Mouse (Mus musculus) MEL (cell line): ENCODE results near the gene Gm15217. TPM values are rescaled to one million over a fixed set of nuclear protein-coding genes. Genes with fewer than 3 reads are reported as not detected.

Experiments used
- DNase-seq: peaks from one replicate; pipeline ENCODE4 v3.0.0; 2011; ENCODE audit warnings: low read depth, low spot score
- H3K27ac ChIP-seq: 2 replicates; pipeline ENCODE4 v1.5.1; 2012; ENCODE audit warnings: low read depth, mild to moderate bottlenecking, control low read depth, low read length, moderate library complexity; ENCODE audit not compliant: control insufficient read depth
- H3K27me3 ChIP-seq, 2 experiments: fragments of 150-350 bp in 1 of 2; sonication (generic) in 1 of 2; 2 replicates each; pipeline ENCODE4 v1.6.1; 2012; ENCODE audit warnings: low read length in 2 of 2, mild to moderate bottlenecking in 2 of 2, improper control_type of control experiment in 1 of 2, moderate library complexity in 1 of 2; ENCODE audit not compliant: insufficient read depth in 2 of 2, control insufficient read depth in 1 of 2
- H3K36me3 ChIP-seq, 2 experiments: 2 replicates each; pipeline ENCODE4 v1.6.1; 2012 to 2014; ENCODE audit warnings: low read length in 2 of 2, improper control_type of control experiment in 1 of 2, inconsistent platforms in 1 of 2, mild to moderate bottlenecking in 1 of 2; ENCODE audit not compliant: insufficient read depth in 2 of 2, control insufficient read depth in 1 of 2
- H3K4me1 ChIP-seq, 2 experiments: fragments of 150-350 bp in 1 of 2; sonication (generic) in 1 of 2; 2 replicates each; pipeline ENCODE4 v1.6.1; 2012; ENCODE audit warnings: low read length in 2 of 2, improper control_type of control experiment in 1 of 2, mild to moderate bottlenecking in 1 of 2; ENCODE audit not compliant: insufficient read depth in 2 of 2, control insufficient read depth in 1 of 2
- H3K4me3 ChIP-seq, 2 experiments: fragments of 150-350 bp in 1 of 2; sonication (generic) in 1 of 2; 2 replicates each; pipeline ENCODE4 v1.5.1; 2012; ENCODE audit warnings: low read depth in 2 of 2, low read length in 2 of 2, mild to moderate bottlenecking in 2 of 2, moderate library complexity in 2 of 2, control low read depth in 1 of 2, improper control_type of control experiment in 1 of 2; ENCODE audit not compliant: control insufficient read depth in 1 of 2, insufficient read depth in 1 of 2
- H3K79me2 ChIP-seq: 2 replicates; pipeline ENCODE4 v1.6.1; 2012; ENCODE audit warnings: mild to moderate bottlenecking, low read length, moderate library complexity; ENCODE audit not compliant: control insufficient read depth, poor library complexity, insufficient read depth
- H3K9ac ChIP-seq: 2 replicates; pipeline ENCODE4 v1.6.1; 2012; ENCODE audit warnings: low read depth, mild to moderate bottlenecking, control low read depth, low read length, moderate library complexity; ENCODE audit not compliant: control insufficient read depth, poor library complexity, severe bottlenecking
- H3K9me3 ChIP-seq: fragments of 150-350 bp; sonication (generic); replicated peaks from 2 replicates; pipeline ENCODE4 v1.6.1; 2012; ENCODE audit warnings: mild to moderate bottlenecking, low read length, improper control_type of control experiment, moderate library complexity; ENCODE audit not compliant: insufficient read depth
- BHLHE40 ChIP-seq: IDR thresholded peaks from 2 replicates; pipeline ENCODE4 v1.6.1; 2012; ENCODE audit warnings: low read depth, mild to moderate bottlenecking, inconsistent platforms, low read length, improper control_type of control experiment, borderline replicate concordance
- CHD1 ChIP-seq: IDR thresholded peaks from 2 replicates; pipeline ENCODE4 v1.6.1; 2012; ENCODE audit warnings: low read depth, mild to moderate bottlenecking, inconsistent platforms, low read length, improper control_type of control experiment
- CTCF ChIP-seq, 3 experiments: IDR thresholded peaks in 2 of 3; conservative IDR thresholded peaks in 1 of 3; 2 replicates each; pipeline ENCODE4 v1.5.1; 2011 to 2012; ENCODE audit warnings: low read length in 3 of 3, low read depth in 2 of 3, mild to moderate bottlenecking in 2 of 3, improper control_type of control experiment in 1 of 3, inconsistent platforms in 1 of 3, mixed read lengths in 1 of 3, moderate library complexity in 1 of 3; ENCODE audit not compliant: control insufficient read depth in 1 of 3, insufficient read depth in 1 of 3, poor library complexity in 1 of 3, severe bottlenecking in 1 of 3
- EP300 ChIP-seq, 2 experiments: IDR thresholded peaks; 2 replicates each; pipeline ENCODE4 v1.6.1; 2011; ENCODE audit warnings: improper control_type of control experiment in 2 of 2, low read length in 2 of 2, low read depth in 1 of 2, mild to moderate bottlenecking in 1 of 2
- ETS1 ChIP-seq: IDR thresholded peaks from 2 replicates; pipeline ENCODE4 v1.6.1; 2012; ENCODE audit warnings: low read depth, mild to moderate bottlenecking, inconsistent platforms, low read length, improper control_type of control experiment, moderate library complexity
- GABPA ChIP-seq: IDR thresholded peaks from 2 replicates; pipeline ENCODE4 v1.6.1; 2012; ENCODE audit warnings: low read depth, mild to moderate bottlenecking, inconsistent platforms, low read length, improper control_type of control experiment, moderate library complexity
- GATA1 ChIP-seq: IDR thresholded peaks from 2 replicates; pipeline ENCODE4 v1.6.1; 2011; ENCODE audit warnings: low read depth, low read length, improper control_type of control experiment
- JUND ChIP-seq: IDR thresholded peaks from 2 replicates; pipeline ENCODE4 v1.6.1; 2011; ENCODE audit warnings: low read depth, mild to moderate bottlenecking, improper control_type of control experiment, low read length
- MAFK ChIP-seq: IDR thresholded peaks from 2 replicates; pipeline ENCODE4 v1.6.1; 2011; ENCODE audit warnings: low read depth, mild to moderate bottlenecking, low read length, improper control_type of control experiment, borderline replicate concordance
- MAZ ChIP-seq: IDR thresholded peaks from 2 replicates; pipeline ENCODE4 v1.6.1; 2012; ENCODE audit warnings: low read depth, mild to moderate bottlenecking, inconsistent platforms, low read length, improper control_type of control experiment
- MEF2A ChIP-seq: IDR thresholded peaks from 2 replicates; pipeline ENCODE4 v1.6.1; 2014; ENCODE audit warnings: low read depth, mild to moderate bottlenecking, inconsistent platforms, low read length, improper control_type of control experiment; ENCODE audit not compliant: poor library complexity, insufficient replicate concordance, severe bottlenecking; ENCODE audit errors: extremely low read depth
- MXI1 ChIP-seq: IDR thresholded peaks from 2 replicates; pipeline ENCODE4 v1.6.1; 2011; ENCODE audit warnings: mild to moderate bottlenecking, low read depth, low read length, improper control_type of control experiment
- POLR2A ChIP-seq, 2 experiments: IDR thresholded peaks; 2 replicates each; pipeline ENCODE4 v1.6.1; 2011 to 2012; ENCODE audit warnings: low read length in 2 of 2, mild to moderate bottlenecking in 2 of 2, control low read depth in 1 of 2, improper control_type of control experiment in 1 of 2, low read depth in 1 of 2, moderate library complexity in 1 of 2; ENCODE audit not compliant: control insufficient read depth in 1 of 2, insufficient read depth in 1 of 2, poor library complexity in 1 of 2
- POLR2AphosphoS2 ChIP-seq: IDR thresholded peaks from 2 replicates; pipeline ENCODE4 v1.6.1; 2011; ENCODE audit warnings: low read length, improper control_type of control experiment
- POLR2AphosphoS5 ChIP-seq: IDR thresholded peaks from 2 replicates; pipeline ENCODE4 v1.6.1; 2012; ENCODE audit warnings: low read depth, borderline replicate concordance, mild to moderate bottlenecking, inconsistent platforms, low read length, moderate library complexity, mixed read lengths
- RAD21 ChIP-seq: IDR thresholded peaks from 2 replicates; pipeline ENCODE4 v1.6.1; 2011; ENCODE audit warnings: mild to moderate bottlenecking, low read depth, low read length, improper control_type of control experiment
- RCOR1 ChIP-seq: IDR thresholded peaks from 2 replicates; pipeline ENCODE4 v1.6.1; 2012; ENCODE audit warnings: low read depth, mild to moderate bottlenecking, inconsistent platforms, low read length, improper control_type of control experiment
- TAL1 ChIP-seq: IDR thresholded peaks from 2 replicates; pipeline ENCODE4 v1.6.1; 2012; ENCODE audit warnings: mild to moderate bottlenecking, inconsistent platforms, low read length, moderate library complexity, mixed read lengths
- TCF12 ChIP-seq: IDR thresholded peaks from 2 replicates; pipeline ENCODE4 v1.6.1; 2014; ENCODE audit warnings: low read depth, mild to moderate bottlenecking, inconsistent platforms, low read length, improper control_type of control experiment, moderate library complexity
- USF2 ChIP-seq, 2 experiments: IDR thresholded peaks; 2 replicates each; pipeline ENCODE4 v1.6.1; 2011 to 2012; ENCODE audit warnings: improper control_type of control experiment in 2 of 2, low read length in 2 of 2, borderline replicate concordance in 1 of 2, inconsistent platforms in 1 of 2, low read depth in 1 of 2, mild to moderate bottlenecking in 1 of 2; ENCODE audit not compliant: insufficient read depth in 1 of 2
- ZC3H11A ChIP-seq: IDR thresholded peaks from 2 replicates; pipeline ENCODE4 v1.6.1; 2012; ENCODE audit warnings: low read depth, mild to moderate bottlenecking, inconsistent platforms, low read length, improper control_type of control experiment
- ZKSCAN1 ChIP-seq: IDR thresholded peaks from 2 replicates; pipeline ENCODE4 v1.6.1; 2012; ENCODE audit warnings: low read depth, mild to moderate bottlenecking, inconsistent platforms, low read length, improper control_type of control experiment, moderate library complexity
- ZNF384 ChIP-seq: IDR thresholded peaks from 2 replicates; pipeline ENCODE4 v1.6.1; 2012; ENCODE audit warnings: low read depth, mild to moderate bottlenecking, inconsistent platforms, low read length, improper control_type of control experiment
- polyA plus RNA-seq, 2 experiments: library from polyadenylated mRNA; stranded (reverse) in 1 of 2; unstranded in 1 of 2; fragments of >175 nt in 1 of 2; fragments of >200 nt in 1 of 2; gene quantifications; 2 replicates each; pipeline versions ENCODE4 v1.2.1 to v1.2.4; 2012; ENCODE audit warnings: low replicate concordance in 2 of 2, low read depth in 1 of 2; ENCODE audit not compliant: insufficient read length in 2 of 2, insufficient read depth in 1 of 2, missing spikeins in 1 of 2
- total RNA-seq: library from RNA; depleted of rRNA; stranded (reverse); fragments of 300-350 nt; gene quantifications from 2 replicates; pipeline ENCODE4 v1.2.3, GENCODE M21; 2012

Gene Gm15217
- total and polyA plus RNA-seq, 3 experiments: not detected

DNA sequence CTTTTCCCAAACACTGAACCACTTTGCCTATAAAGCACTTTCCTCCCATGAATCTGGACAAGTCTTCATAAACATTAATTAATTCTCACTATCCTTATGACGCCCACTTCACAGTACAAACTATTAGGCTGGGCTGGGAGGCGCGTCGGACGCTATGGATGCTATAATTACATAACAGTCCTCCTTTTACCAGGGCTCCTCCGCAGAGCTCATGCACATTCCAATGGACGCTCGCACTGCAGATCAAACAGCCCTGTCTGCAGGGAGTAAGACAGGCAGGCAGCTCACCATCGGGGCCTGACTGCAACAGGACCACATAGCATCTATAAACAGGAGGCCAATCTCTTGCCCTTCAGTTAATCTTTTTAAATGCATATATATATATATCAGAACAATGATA, 6.8 kb upstream of the Gm15217 start:
- Histone ChIP-seq H3K27ac (no peak overlapping the region), H3K4me3 (no peak overlapping the region), H3K9ac (no peak overlapping the region), H3K9me3 (no peaks in the 10 kb centered on the region), H3K4me1 (no peaks in the 10 kb centered on the region), H3K36me3 (no peaks in the 10 kb centered on the region), H3K27me3 (no peaks in the 10 kb centered on the region), H3K79me2 (no peaks in the 10 kb centered on the region)
- TF ChIP-seq CHD1 (no peak), JUND (no peak), RAD21 (no peak), EP300 (IDR thresholded peaks at IDR 0.05; ENCODE audit: low read depth in 1 of 2, low read length in 2 of 2) (no peak), ETS1 (no peak), USF2 (IDR thresholded peaks at IDR 0.05; ENCODE audit: borderline replicate concordance in 1 of 2, insufficient read depth in 1 of 2, low read depth in 1 of 2, low read length in 2 of 2) (no peak), ZC3H11A (no peak), ZKSCAN1 (no peak), RCOR1 (no peak), POLR2AphosphoS2 (no peak), MAZ (no peak), MXI1 (no peak), MAFK (no peak), BHLHE40 (no peak), POLR2A (IDR thresholded peaks at IDR 0.05; ENCODE audit: control insufficient read depth in 1 of 2, insufficient read depth in 1 of 2, low read depth in 1 of 2, low read length in 2 of 2, poor library complexity in 1 of 2) (no peak), TAL1 (no peak)
- DNase-seq: no peak

DNA sequence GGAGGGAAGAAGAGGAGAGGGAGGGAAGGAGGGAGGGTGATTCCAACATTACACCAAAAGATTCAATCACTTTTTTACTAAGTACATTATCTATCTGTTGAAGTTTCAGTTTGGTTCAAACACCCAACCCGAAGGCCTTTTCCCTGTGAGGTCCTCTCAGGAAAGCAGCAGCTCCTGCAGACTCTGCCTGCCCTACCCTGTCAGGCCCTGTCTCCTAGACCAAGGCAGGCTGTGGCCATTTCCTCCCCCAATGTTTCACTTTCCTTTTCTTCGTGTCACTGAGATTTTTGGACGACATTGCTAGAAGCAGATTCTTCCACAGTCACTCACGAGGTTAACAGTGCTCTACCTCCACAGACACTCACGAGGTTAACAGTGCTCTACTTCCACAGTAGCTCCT, 3.4 kb upstream of the Gm15217 start:
- H3K9ac ChIP-seq: no peak overlapping the region
- H3K9me3 ChIP-seq: no peaks in the 10 kb centered on the region
- H3K27me3 ChIP-seq: no peaks in the 10 kb centered on the region
- no peak for DNase-seq
- no peaks in the 10 kb centered on the region for H3K4me1 ChIP-seq
- no peak overlapping the region for H3K27ac ChIP-seq
- no peaks in the 10 kb centered on the region for H3K36me3 ChIP-seq
- TF ChIP-seq TCF12 (no peak), BHLHE40 (no peak), POLR2AphosphoS5 (no peak), ZNF384 (no peak), CTCF (IDR thresholded peaks at IDR 0.05 in 2 of 3, conservative IDR thresholded peaks at IDR 0.05 in 1 of 3; ENCODE audit: control insufficient read depth in 1 of 3, insufficient read depth in 1 of 3, low read depth in 2 of 3, low read length in 3 of 3, poor library complexity in 1 of 3, severe bottlenecking in 1 of 3) (no peak), MEF2A (no peak), GATA1 (no peak), GABPA (no peak), POLR2AphosphoS2 (no peak), CHD1 (no peak), RCOR1 (no peak)
- H3K79me2 ChIP-seq: no peaks in the 10 kb centered on the region
- H3K4me3 ChIP-seq: no peak overlapping the region
